Mouse (Mus musculus) forebrain, embryonic 16.5 days (tissue): Measurements from ENCODE around the gene Coq8a. TPM values are rescaled to one million over a fixed set of nuclear protein-coding genes. Genes with fewer than 3 reads are reported as not detected.
A peak's percentile ranks its signal among the peaks of the same experiment; 100 is the strongest.

Experiments used
- ATAC-seq: fragments of 200-750 bp; cut with Nextera tagmentation; 2 replicates; pipeline ENCODE4 v1.8.0; 2017; ENCODE audit warnings: mild to moderate bottlenecking, moderate library complexity
- H3K27ac ChIP-seq: fragments of 300-500 bp; sonication (generic); 2 replicates; pipeline ENCODE4 v1.5.1; 2014; ENCODE audit warnings: low read length, control low read depth
- H3K27me3 ChIP-seq: fragments of 300-500 bp; sonication (generic); replicated peaks from 2 replicates; pipeline ENCODE4 v1.6.1; 2014; ENCODE audit warnings: low read length; ENCODE audit not compliant: control insufficient read depth, insufficient read depth
- H3K36me3 ChIP-seq: fragments of 300-500 bp; sonication (generic); 2 replicates; pipeline ENCODE4 v1.6.1; 2014; ENCODE audit not compliant: control insufficient read depth, insufficient read depth
- H3K4me1 ChIP-seq: fragments of 300-500 bp; sonication (generic); replicated peaks from 2 replicates; pipeline ENCODE4 v1.6.1; 2014; ENCODE audit warnings: low read length; ENCODE audit not compliant: control insufficient read depth, insufficient read depth
- H3K4me2 ChIP-seq: fragments of 300-500 bp; sonication (generic); 2 replicates; pipeline ENCODE4 v1.6.1; 2014; ENCODE audit warnings: mild to moderate bottlenecking, low read length, control low read depth
- H3K4me3 ChIP-seq: fragments of 300-500 bp; sonication (generic); replicated peaks from 2 replicates; pipeline ENCODE4 v1.5.1; 2014; ENCODE audit warnings: mild to moderate bottlenecking, low read length, control low read depth
- H3K9ac ChIP-seq: fragments of 300-500 bp; sonication (generic); replicated peaks from 2 replicates; pipeline ENCODE4 v1.6.1; 2014; ENCODE audit warnings: low read depth, low read length, control low read depth
- H3K9me3 ChIP-seq: fragments of 300-500 bp; sonication (generic); 2 replicates; pipeline ENCODE4 v1.6.1; 2016; ENCODE audit warnings: low read length; ENCODE audit not compliant: control insufficient read depth
- WGBS: fragments of 180-500 bp; shearing (Covaris S2); extraction: QIAGEN DNeasy Blood & Tissue Kit; methylation state at CpG from one replicate; pipeline ENCODE4 v1.1.7; 2014; 5-methylcytosine and 5-hydroxymethylcytosine counted together
- polyA plus RNA-seq: library from polyadenylated mRNA; unstranded; fragments of >200 nt; fragmentation: Nextera tagmentation; extraction: Ambion mirVana; gene quantifications from 2 replicates; pipeline ENCODE4 v1.2.1, GENCODE M21; 2015

The Coq8a gene
- polyA plus RNA-seq, 1 experiment from 2014 or later = 5.1 TPM

- Histone ChIP-seq H3K27me3 (no peaks in the 10 kb centered on the region), H3K36me3 (no peaks in the 10 kb centered on the region), H3K4me2 (no peak overlapping the region), H3K9ac (no peak overlapping the region), H3K27ac (no peak overlapping the region), H3K9me3 (no peaks in the 10 kb centered on the region), H3K4me1 (no peaks in the 10 kb centered on the region), H3K4me3 (no peak overlapping the region)
- ATAC-seq = no peak
- WGBS = 79% methylated on average over 2 of the region's 2 CpGs
Observed at GRCm38 (mm10) chr1:180171883-180172282, 27.5 kb downstream of the Coq8a start.

GRCm38 (mm10) chr1:180170071-180170470, 29.3 kb downstream of the Coq8a start:
- WGBS = 93% methylated on average over 8 of the region's 8 CpGs
- Histone ChIP-seq H3K27ac (no peak overlapping the region), H3K4me1 (no peaks in the 10 kb centered on the region), H3K36me3 (no peaks in the 10 kb centered on the region), H3K9me3 (no peaks in the 10 kb centered on the region), H3K27me3 (no peaks in the 10 kb centered on the region), H3K4me3 (no peak overlapping the region), H3K4me2 (no peak overlapping the region), H3K9ac (no peak overlapping the region)
- no peak for ATAC-seq

GRCm38 (mm10) chr1:180169161-180169560, 30.2 kb downstream of the Coq8a start:
- Histone ChIP-seq H3K9ac (no peak overlapping the region), H3K4me1 (no peaks in the 10 kb centered on the region), H3K9me3 (no peaks in the 10 kb centered on the region), H3K4me2 (no peak overlapping the region), H3K4me3 (no peak overlapping the region), H3K36me3 (no peaks in the 10 kb centered on the region), H3K27me3 (no peaks in the 10 kb centered on the region), H3K27ac (no peak overlapping the region)
- WGBS = 89% methylated on average over 7 of the region's 7 CpGs
- ATAC-seq = no peak

GRCm38 (mm10) chr1:180168294-180168693, 31.1 kb downstream of the Coq8a start:
- Histone ChIP-seq H3K27ac (no peak overlapping the region), H3K4me3 (no peak overlapping the region), H3K9me3 (no peaks in the 10 kb centered on the region), H3K36me3 (no peaks in the 10 kb centered on the region), H3K4me2 (no peak overlapping the region), H3K27me3 (no peaks in the 10 kb centered on the region), H3K9ac (no peak overlapping the region), H3K4me1 (no peaks in the 10 kb centered on the region)
- 98% methylated on average over 6 of the region's 6 CpGs for WGBS
- ATAC-seq = no peak

- WGBS = 78% methylated on average over 5 of the region's 5 CpGs
- Histone ChIP-seq H3K9me3 (no peaks in the 10 kb centered on the region), H3K4me1 (no peaks in the 10 kb centered on the region), H3K27ac (no peak overlapping the region), H3K27me3 (no peaks in the 10 kb centered on the region), H3K4me3 (no peak overlapping the region), H3K36me3 (peaks cover 7% of the 10 kb centered on the region), H3K4me2 (no peak overlapping the region), H3K9ac (no peak overlapping the region)
- no peak for ATAC-seq
Observed at GRCm38 (mm10) chr1:180166533-180166932, 32.9 kb downstream of the Coq8a start.

DNA sequence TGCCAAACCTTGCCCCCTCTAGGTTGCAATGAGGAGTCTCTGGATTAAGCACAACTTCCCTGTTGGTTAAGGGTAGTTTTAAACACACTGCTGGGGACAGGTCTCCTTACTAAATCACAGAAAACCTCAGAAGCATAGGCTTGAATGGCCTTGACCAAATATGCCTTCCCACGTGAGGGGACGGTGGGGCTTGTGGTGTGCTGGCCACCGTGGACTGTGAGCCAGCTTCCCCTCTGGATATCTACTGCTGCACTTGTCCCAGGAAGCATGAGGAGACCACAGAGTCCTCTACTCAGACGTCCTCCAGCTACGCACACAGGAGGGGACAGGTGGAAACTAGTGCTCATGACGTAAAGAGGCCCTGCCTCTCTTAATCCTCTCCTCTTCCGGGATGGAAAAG, 36.4 kb downstream of the Coq8a start:
- no peaks in the 10 kb centered on the region for H3K9me3 ChIP-seq
- no peak overlapping the region for H3K4me3 ChIP-seq
- peaks cover 9% of the 10 kb centered on the region for H3K36me3 ChIP-seq
- WGBS = 87% methylated on average over 7 of the region's 7 CpGs
- H3K27me3 ChIP-seq = no peaks in the 10 kb centered on the region
- H3K27ac ChIP-seq = no peak overlapping the region
- no peak overlapping the region for H3K9ac ChIP-seq
- no peaks in the 10 kb centered on the region for H3K4me1 ChIP-seq
- no peak for ATAC-seq
- no peak overlapping the region for H3K4me2 ChIP-seq

DNA sequence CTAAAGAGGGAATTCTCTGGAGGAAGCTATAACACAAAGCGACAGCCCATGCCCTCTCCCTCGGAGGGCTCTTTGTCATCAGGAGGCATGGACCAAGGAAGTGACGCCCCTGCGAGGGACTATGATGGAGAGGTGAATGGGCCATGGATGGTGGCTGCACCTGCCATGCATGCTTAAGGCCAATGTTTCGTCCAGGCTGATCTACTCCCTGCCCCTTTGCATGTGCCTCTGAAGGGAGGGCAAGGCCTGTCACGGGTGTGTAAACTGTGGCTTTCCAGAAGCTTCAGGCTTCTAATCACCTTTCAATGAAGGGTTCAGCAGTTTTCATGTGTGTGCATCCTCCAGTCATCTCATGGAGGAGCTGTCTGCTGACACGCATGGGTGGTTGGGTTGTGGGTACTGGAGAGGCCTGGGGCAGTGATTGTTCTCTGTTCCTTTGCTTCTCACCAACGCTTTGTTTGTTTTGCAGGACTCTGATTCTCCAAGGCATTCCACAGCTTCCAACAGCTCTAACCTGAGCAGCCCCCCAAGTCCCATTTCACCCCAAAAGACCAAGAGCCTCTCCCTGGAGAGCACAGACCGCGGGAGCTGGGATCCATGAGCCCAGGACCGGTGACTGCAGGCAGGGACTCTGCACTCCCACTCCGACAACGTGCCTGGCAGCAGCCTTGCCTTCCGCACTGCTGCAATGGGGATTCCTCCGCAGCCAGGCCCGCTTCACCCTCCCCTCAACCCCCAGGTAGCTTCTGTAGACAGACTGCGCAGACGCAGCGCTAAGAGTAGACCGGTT, 37.6 kb downstream of the Coq8a start:
- no peak overlapping the region for H3K27ac ChIP-seq
- no peak overlapping the region for H3K4me3 ChIP-seq
- H3K27me3 ChIP-seq = no peaks in the 10 kb centered on the region
- peaks cover 9% of the 10 kb centered on the region for H3K36me3 ChIP-seq
- no peak overlapping the region for H3K4me2 ChIP-seq
- WGBS = 92% methylated on average over 20 of the region's 20 CpGs
- H3K9me3 ChIP-seq = no peaks in the 10 kb centered on the region
- H3K9ac ChIP-seq = no peak overlapping the region
- ATAC-seq = 0 out of 2 replicates have a peak, but pooled peaks have one; percentile 26
- H3K4me1 ChIP-seq = no peaks in the 10 kb centered on the region

GRCm38 (mm10) chr1:180161160-180161559, 38.2 kb downstream of the Coq8a start:
- ATAC-seq = 0 out of 2 replicates have a peak, but pooled peaks have one; percentile 28
- Histone ChIP-seq H3K9ac (no peak overlapping the region), H3K4me3 (no peak overlapping the region), H3K27ac (no peak overlapping the region), H3K4me2 (no peak overlapping the region), H3K36me3 (peaks cover 9% of the 10 kb centered on the region), H3K9me3 (no peaks in the 10 kb centered on the region), H3K4me1 (no peaks in the 10 kb centered on the region), H3K27me3 (no peaks in the 10 kb centered on the region)
- WGBS = 71% methylated on average over 3 of the region's 3 CpGs

DNA sequence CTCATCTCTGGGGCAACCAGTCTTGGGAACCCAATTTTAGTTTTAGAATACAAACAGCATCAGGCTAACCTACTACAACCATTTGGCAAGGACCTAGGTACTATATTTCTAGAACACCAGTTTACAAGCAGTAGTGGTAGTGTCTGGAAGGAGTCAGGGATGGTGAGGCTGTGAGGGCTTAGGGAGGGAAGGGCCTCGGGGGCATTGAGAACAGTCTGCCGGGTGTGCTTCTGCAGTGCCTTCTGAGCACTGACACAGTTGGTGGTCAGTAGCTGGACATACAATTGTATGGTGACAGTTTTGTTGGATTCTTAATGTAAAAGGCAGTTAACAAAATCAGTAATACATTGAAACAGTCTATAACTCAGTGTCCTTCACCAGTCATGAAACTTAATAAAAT, 38.9 kb downstream of the Coq8a start:
- no peak for ATAC-seq
- no peaks in the 10 kb centered on the region for H3K27me3 ChIP-seq
- H3K4me3 ChIP-seq = no peak overlapping the region
- WGBS = 82% methylated on average over 2 of the region's 2 CpGs
- H3K4me2 ChIP-seq = no peak overlapping the region
- H3K9me3 ChIP-seq = no peaks in the 10 kb centered on the region
- peaks cover 9% of the 10 kb centered on the region for H3K36me3 ChIP-seq
- no peaks in the 10 kb centered on the region for H3K4me1 ChIP-seq
- H3K9ac ChIP-seq = no peak overlapping the region
- H3K27ac ChIP-seq = no peak overlapping the region
